Mouse (Mus musculus): ENCODE results near the gene Cyp2a22. TPM values are rescaled to one million over a fixed set of nuclear protein-coding genes. Genes with fewer than 3 reads are reported as not detected.

The Cyp2a22 gene
- not detected in 4 replicates for total RNA-seq (2023)

GRCm38 (mm10) chr7:26939262-26939661 lies at the start of gene Cyp2a22:
Gene Cyp2a22, minus strand, starts transcription at chr7:26939384.

Other genes with a start within 250 kb of the Cyp2a22 start
- gene Cyp2b19, start 182.2 kb downstream of the Cyp2a22 start, total RNA-seq (2023) = not detected in 4 replicates
- not detected in 4 replicates for gene Cyp2g1, start 130.5 kb downstream of the Cyp2a22 start, total RNA-seq (2023)
- not detected in 4 replicates for gene Cyp2a5, start 104.1 kb downstream of the Cyp2a22 start, total RNA-seq (2023)
- not detected in 4 replicates for gene Cyp2a12, start 89.7 kb upstream of the Cyp2a22 start, total RNA-seq (2023)
- not detected in 4 replicates for gene Cyp2f2, start 180.5 kb upstream of the Cyp2a22 start, total RNA-seq (2023)
- not detected in 4 replicates for gene Cyp2t4, start 214.3 kb upstream of the Cyp2a22 start, total RNA-seq (2023)
- gene Egln2, start 227.4 kb upstream of the Cyp2a22 start, total RNA-seq (2023) = 177 to 204 TPM (median 188 TPM) in 4 replicates
- 147 to 182 TPM (median 171 TPM) in 4 replicates for gene Rab4b, start 239.5 kb upstream of the Cyp2a22 start, total RNA-seq (2023)
- not detected in 4 replicates for gene Gm21983, start 241.7 kb upstream of the Cyp2a22 start, total RNA-seq (2023)
- 1.1 to 3.3 TPM (median 1.2 TPM) in 3 of 4 replicates, not detected in the other for gene Mia, start 241.8 kb upstream of the Cyp2a22 start, total RNA-seq (2023)

Measured in B cell, adult 62 days (primary cell).